Comparison of ENCODE assay signal across 9 mouse cellular contexts in genomic region chr16:91936340-91937030, GRCm38 (mm10).
DNase-seq lines count a peak whose midpoint lies in the region; ATAC-seq lines count a peak whose summit lies in the region.
"Had no signal": no experiment of that assay in that cellular context is flagged by ENCODE, and none has a peak within 500 bp of the region (broad histone marks: within the 10 kb centered on the region; RNA-seq: fewer than 3 reads in every experiment).

No protein-coding gene starts in this region.

- H3K4me3 ChIP-seq in forebrain, embryonic 14.5 days (ENCODE audit: low read depth, low read length): no peak overlapping the region
- no peak overlapping the region for H3K4me3 ChIP-seq in hindbrain, embryonic 13.5 days
- H3K4me3 ChIP-seq: megakaryocyte, embryonic 14.5 days had no signal

- no peaks in the 10 kb centered on the region for H3K9me3 ChIP-seq in forebrain, embryonic 14.5 days (replicated peaks; ENCODE audit: control insufficient read depth, low read length)
- H3K9me3 ChIP-seq in hindbrain, embryonic 13.5 days: no peaks in the 10 kb centered on the region
- H3K9me3 ChIP-seq: megakaryocyte, embryonic 14.5 days had no signal

- H3K27ac ChIP-seq in forebrain, embryonic 14.5 days (ENCODE audit: low read depth, low read length): no peak overlapping the region
- H3K27ac ChIP-seq in hindbrain, embryonic 13.5 days: no peak overlapping the region

- no peaks in the 10 kb centered on the region for H3K36me3 ChIP-seq in forebrain, embryonic 14.5 days (ENCODE audit: control insufficient read depth, insufficient read depth, low read length)
- no peaks in the 10 kb centered on the region for H3K36me3 ChIP-seq in hindbrain, embryonic 13.5 days

- peak; percentile 68 for DNase-seq in Muller cell, postnatal 12 days (ENCODE audit: inconsistent ontology term)
- DNase-seq in c-Kit-positive CD71-positive TER-119-positive erythroid progenitor cells, embryonic 14.5 days (ENCODE audit: low spot score): peak; percentile 78
- DNase-seq in forebrain, embryonic 14.5 days (ENCODE audit: low spot score): peak; percentile 94
- peak; percentile 78 to 86 for DNase-seq in layer of hippocampus, postnatal 14 days (ENCODE audit: low spot score in 2 of 2)
- peak; percentile 73 for DNase-seq in skeletal muscle tissue, adult 2 months (ENCODE audit: low read depth, low spot score)

- no peaks in the 10 kb centered on the region for H3K27me3 ChIP-seq in forebrain, embryonic 14.5 days (replicated peaks; ENCODE audit: control insufficient read depth, insufficient read depth, low read length)
- H3K27me3 ChIP-seq in hindbrain, embryonic 13.5 days: no peaks in the 10 kb centered on the region

- peak; percentile 32 for ATAC-seq in forebrain, embryonic 14.5 days
- 0 out of 2 replicates have a peak, but pooled peaks have one; percentile 41 for ATAC-seq in hindbrain, embryonic 13.5 days (ENCODE audit: low FRiP score)
- ATAC-seq in megakaryocyte-erythroid progenitor cell, adult 5-6 weeks (replicated peaks; ENCODE audit: low FRiP score, low TSS enrichment, poor library complexity, severe bottlenecking): peak; percentile 46
- ATAC-seq in monocyte, adult 5-6 weeks (replicated peaks; ENCODE audit: insufficient number of reproducible peaks, low FRiP score, low TSS enrichment, poor library complexity, severe bottlenecking): no peak

- no peak overlapping the region for H3K9ac ChIP-seq in forebrain, embryonic 14.5 days (ENCODE audit: low read length)
- no peak overlapping the region for H3K9ac ChIP-seq in hindbrain, embryonic 13.5 days

- H3K4me2 ChIP-seq in forebrain, embryonic 14.5 days (ENCODE audit: low read length): no peak overlapping the region
- H3K4me2 ChIP-seq in hindbrain, embryonic 13.5 days: no peak overlapping the region

- 51% methylated on average over 10 of the region's 10 CpGs for WGBS in forebrain, embryonic 14.5 days
- WGBS in hindbrain, embryonic 13.5 days: 53% methylated on average over 10 of the region's 10 CpGs

- H3K4me1 ChIP-seq in forebrain, embryonic 14.5 days (ENCODE audit: control insufficient read depth, insufficient read depth, low read length): no peaks in the 10 kb centered on the region
- H3K4me1 ChIP-seq in hindbrain, embryonic 13.5 days (replicated peaks): no peaks in the 10 kb centered on the region
